Mouse (Mus musculus) E14TG2a.4 (cell line): ENCODE measurements around the gene Rassf8.
A peak's percentile ranks its signal among the peaks of the same experiment; 100 is the strongest.

Experiments
- H3K27me3 ChIP-seq: 2 replicates; pipeline ENCODE4 v1.6.1; 2014; ENCODE audit warnings: low read length, control low read depth; ENCODE audit not compliant: insufficient read depth
- H3K36me3 ChIP-seq: 2 replicates; pipeline ENCODE4 v1.6.1; 2014; ENCODE audit warnings: low read length, control low read depth; ENCODE audit not compliant: insufficient read depth
- H3K4me1 ChIP-seq: replicated peaks from 2 replicates; pipeline ENCODE4 v1.6.1; 2014; ENCODE audit warnings: low read depth, low read length, control low read depth
- H3K4me3 ChIP-seq: replicated peaks from 2 replicates; pipeline ENCODE4 v1.5.1; 2014; ENCODE audit warnings: mild to moderate bottlenecking, low read length
- H3K9me3 ChIP-seq: 2 replicates; pipeline ENCODE4 v1.6.1; 2014; ENCODE audit warnings: low read length, control low read depth
- CTCF ChIP-seq: conservative IDR thresholded peaks from 2 replicates; pipeline ENCODE4 v1.5.1; 2014; ENCODE audit warnings: low read length
- NANOG ChIP-seq: IDR thresholded peaks from 2 replicates; pipeline ENCODE4 v1.6.1; 2014; ENCODE audit warnings: borderline replicate concordance, low read length, mixed read lengths
- POU5F1 ChIP-seq: IDR thresholded peaks from 2 replicates; pipeline ENCODE4 v1.6.1; 2014; ENCODE audit warnings: low read length, borderline replicate concordance

Rassf8 gene

GRCm38 (mm10) chr6:145746132-145746849 is at the start of gene Rassf8:
Rassf8 (plus strand) TSS chr6:145746748.
- H3K4me3 ChIP-seq, result peak within 1 kb of the TSS; percentile 88
- H3K4me1 ChIP-seq, result peaks cover 15% of the 10 kb centered on the region; the same call in 1 of the 2 replicates
- peaks cover 40% of the 10 kb centered on the region for H3K27me3 ChIP-seq
- H3K36me3 ChIP-seq, result no peaks in the 10 kb centered on the region
- no peaks in the 10 kb centered on the region for H3K9me3 ChIP-seq
- TF ChIP-seq CTCF, result no peak
- TF ChIP-seq NANOG, result no peak
- no peak for TF ChIP-seq POU5F1

- Histone ChIP-seq H3K9me3 (no peaks in the 10 kb centered on the region), H3K36me3 (no peaks in the 10 kb centered on the region), H3K4me1 (no peaks in the 10 kb centered on the region), H3K4me3 (no peak overlapping the region), H3K27me3 (no peaks in the 10 kb centered on the region; the same call in 1 of the 2 replicates)
- TF ChIP-seq CTCF (no peak), POU5F1 (no peak), NANOG (no peak)
Observed at GRCm38 (mm10) chr6:145701021-145701540, 45.5 kb upstream of the Rassf8 start.

- H3K4me3 ChIP-seq, result no peak overlapping the region
- H3K36me3 ChIP-seq, result no peaks in the 10 kb centered on the region
- H3K27me3 ChIP-seq, result no peaks in the 10 kb centered on the region; the same call in 1 of the 2 replicates
- H3K9me3 ChIP-seq, result no peaks in the 10 kb centered on the region
- TF ChIP-seq CTCF, result no peak
- TF ChIP-seq POU5F1, result no peak
- no peak for TF ChIP-seq NANOG
- H3K4me1 ChIP-seq, result no peaks in the 10 kb centered on the region
Observed at GRCm38 (mm10) chr6:145703667-145704066, 42.9 kb upstream of the Rassf8 start.

- TF ChIP-seq POU5F1 (no peak), NANOG (no peak), CTCF (no peak)
- peaks cover 9% of the 10 kb centered on the region for H3K4me1 ChIP-seq
- no peaks in the 10 kb centered on the region; the same call in 1 of the 2 replicates for H3K27me3 ChIP-seq
- H3K36me3 ChIP-seq, result no peaks in the 10 kb centered on the region
- H3K9me3 ChIP-seq, result peaks cover 9% of the 10 kb centered on the region
- H3K4me3 ChIP-seq, result no peak overlapping the region
Observed at GRCm38 (mm10) chr6:145709956-145710720, 36.4 kb upstream of the Rassf8 start.

- no peak for TF ChIP-seq POU5F1
- no peak for TF ChIP-seq CTCF
- TF ChIP-seq NANOG, result no peak
- H3K4me3 ChIP-seq, result no peak overlapping the region
- peaks cover 9% of the 10 kb centered on the region for H3K9me3 ChIP-seq
- peaks cover 9% of the 10 kb centered on the region for H3K4me1 ChIP-seq
- H3K27me3 ChIP-seq, result no peaks in the 10 kb centered on the region; the same call in 1 of the 2 replicates
- no peaks in the 10 kb centered on the region for H3K36me3 ChIP-seq
Observed at GRCm38 (mm10) chr6:145710797-145711196, 35.8 kb upstream of the Rassf8 start.

GRCm38 (mm10) chr6:145711320-145711719 is 35.2 kb upstream of the Rassf8 start:
- no peak for TF ChIP-seq CTCF
- no peak for TF ChIP-seq POU5F1
- TF ChIP-seq NANOG, result no peak
- Histone ChIP-seq H3K4me1 (peaks cover 9% of the 10 kb centered on the region), H3K27me3 (no peaks in the 10 kb centered on the region), H3K4me3 (no peak overlapping the region), H3K36me3 (no peaks in the 10 kb centered on the region), H3K9me3 (peaks cover 9% of the 10 kb centered on the region)

GRCm38 (mm10) chr6:145713241-145714114 is 33.1 kb upstream of the Rassf8 start:
- Histone ChIP-seq H3K9me3 (peaks cover 9% of the 10 kb centered on the region), H3K36me3 (no peaks in the 10 kb centered on the region), H3K4me3 (no peak overlapping the region), H3K4me1 (peaks cover 9% of the 10 kb centered on the region), H3K27me3 (no peaks in the 10 kb centered on the region)
- no peak for TF ChIP-seq NANOG
- no peak for TF ChIP-seq CTCF
- no peak for TF ChIP-seq POU5F1

GRCm38 (mm10) chr6:145714131-145714530 is 32.4 kb upstream of the Rassf8 start:
- no peak for TF ChIP-seq POU5F1
- TF ChIP-seq CTCF, result no peak
- TF ChIP-seq NANOG, result no peak
- Histone ChIP-seq H3K4me3 (no peak overlapping the region), H3K4me1 (peaks cover 9% of the 10 kb centered on the region)

More at GRCm38 (mm10) chr6:145714131-145714530, 32.4 kb upstream of the Rassf8 start:
- peaks cover 9% of the 10 kb centered on the region for H3K9me3 ChIP-seq
- H3K27me3 ChIP-seq, result no peaks in the 10 kb centered on the region
- H3K36me3 ChIP-seq, result no peaks in the 10 kb centered on the region
